Mouse (Mus musculus) thymus, adult 2 months (tissue): Measurements from ENCODE around the gene Pidd1.

Experiments
- CTCF ChIP-seq: fragments of 200-500 bp; IDR thresholded peaks from 2 replicates; pipeline ENCODE4 v1.5.1; 2012; ENCODE audit warnings: mild to moderate bottlenecking, control low read depth, low read length, moderate library complexity, borderline replicate concordance; ENCODE audit not compliant: control insufficient read depth, poor library complexity, insufficient read depth; ENCODE audit errors: extremely low read depth
- POLR2A ChIP-seq: fragments of 200-500 bp; IDR thresholded peaks from 2 replicates; pipeline ENCODE4 v1.6.1; 2012; ENCODE audit warnings: mild to moderate bottlenecking, low read length, control low read depth, moderate library complexity; ENCODE audit not compliant: control insufficient read depth, poor library complexity, insufficient read depth; ENCODE audit errors: extremely low read depth

DNA sequence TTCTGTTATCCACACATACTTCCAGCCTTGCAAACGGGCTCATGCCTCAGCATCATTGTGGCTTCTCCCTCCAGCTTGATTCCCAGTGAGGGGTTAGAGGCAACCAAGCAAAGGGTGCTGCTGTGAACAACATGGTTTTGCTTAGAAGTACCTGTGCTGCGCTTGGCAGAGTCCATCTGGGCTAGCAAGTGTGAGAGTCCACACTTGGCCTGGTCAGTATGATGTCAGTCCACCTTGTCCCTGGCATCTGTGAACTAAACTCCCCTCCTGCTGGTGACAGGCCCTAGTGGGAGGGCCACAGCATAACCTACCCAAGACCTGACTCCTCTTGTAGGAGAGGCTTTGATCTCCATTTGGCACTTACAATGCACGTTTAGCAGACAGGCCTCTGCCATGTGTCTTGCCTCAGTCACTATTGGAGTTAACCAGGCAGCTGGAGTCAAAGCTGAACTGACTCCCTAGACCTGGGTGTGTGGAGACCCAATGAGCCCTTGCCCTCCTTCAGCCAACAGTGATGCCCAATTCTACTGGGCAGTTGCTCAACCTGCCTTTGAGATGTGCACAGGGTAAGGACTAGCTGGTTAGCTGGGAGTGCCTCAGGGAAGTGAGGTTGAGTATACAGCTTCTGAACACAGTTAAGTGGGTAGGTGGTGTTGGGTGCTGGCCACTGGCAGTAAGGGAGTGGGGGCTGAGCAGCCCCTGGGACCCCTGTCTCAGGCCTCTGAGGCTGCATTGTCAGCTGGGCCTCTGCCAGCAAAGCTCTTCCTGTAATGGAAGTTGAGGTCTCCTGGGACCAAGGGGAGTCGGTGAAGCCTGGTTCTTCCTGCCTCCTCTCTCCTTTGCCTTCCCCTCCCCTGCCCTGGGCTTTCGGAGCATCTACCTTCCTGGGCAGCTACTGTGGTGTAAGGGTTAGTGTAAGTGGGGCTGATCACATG lies 40.6 kb upstream of the Pidd1 start:
- TF ChIP-seq CTCF = no peak
- no peak for TF ChIP-seq POLR2A
